Mouse (Mus musculus) heart, postnatal 14 days (tissue): ENCODE results near the gene Hagh. TPM values are rescaled to one million over a fixed set of nuclear protein-coding genes. Genes with fewer than 3 reads are reported as not detected.

Source experiments
- DNase-seq, 2 experiments: peaks; one replicate each; pipeline ENCODE4 v3.0.0; 2021 to 2022
- intact Hi-C: fragments of 180-260 bp; cut with DNase I; formaldehyde crosslinking; loops from one replicate; pipeline ENCODE4 v1.15.1; 2025
- long read RNA-seq, 2 experiments: library from polyadenylated mRNA; stranded (forward); transcript quantifications; one replicate each; pipeline ENCODE4 v2.0.0; 2021
- total RNA-seq, 2 experiments: library from RNA; stranded (reverse); gene quantifications; 2 replicates each; pipeline ENCODE4 v1.2.3; 2021

Hagh gene
- total RNA-seq: 100 to 1,000 TPM; 109 to 122 TPM
- long read RNA-seq, experiment 1, transcript Hagh-202 (9 exons, 1,191 nt): major isoform, 164 of 180 reads
- long read RNA-seq, experiment 1, partial matches to known transcripts: 1 of 180 reads
- long read RNA-seq, experiment 1, other reads (novel, unspliced or antisense): 14 of 180 reads
- long read RNA-seq, experiment 2, transcript Hagh-202 (9 exons, 1,191 nt): major isoform, 91 of 105 reads
- long read RNA-seq, experiment 2, partial matches to known transcripts: 0 of 105 reads
- long read RNA-seq, experiment 2, other reads (novel, unspliced or antisense): 13 of 105 reads

- DNase-seq: no peak
- intact Hi-C loops: no loop called here
Observed at GRCm38 (mm10) chr17:24839842-24840241, at the start of gene Hagh. Gene Hagh (plus strand): TSS chr17:24840143.

GRCm38 (mm10) chr17:24792190-24792589, 47.8 kb upstream of the Hagh start:
- no peak for DNase-seq
- intact Hi-C loops: no loop called here

- intact Hi-C loops: no loop called here
- DNase-seq: no peak
Observed at GRCm38 (mm10) chr17:24794791-24795190, 45.2 kb upstream of the Hagh start.

GRCm38 (mm10) chr17:24796969-24797368, 43.0 kb upstream of the Hagh start:
- intact Hi-C loops: no loop called here
- no peak for DNase-seq

- no peak for DNase-seq
- intact Hi-C loops: no loop called here
Observed at GRCm38 (mm10) chr17:24798229-24798628, 41.7 kb upstream of the Hagh start.

GRCm38 (mm10) chr17:24799476-24799875, 40.5 kb upstream of the Hagh start:
- no peak for DNase-seq
- intact Hi-C loops: no loop called here

GRCm38 (mm10) chr17:24800524-24800923, 39.4 kb upstream of the Hagh start:
- intact Hi-C loops: no loop called here
- DNase-seq: no peak

GRCm38 (mm10) chr17:24803952-24804951, 35.7 kb upstream of the Hagh start, which contains the start of gene Meiob:
Gene Meiob (plus strand): TSS chr17:24804289.
- intact Hi-C loops: no loop called here
- DNase-seq: peak; percentile 56 to 73

GRCm38 (mm10) chr17:24811211-24811610, 28.7 kb upstream of the Hagh start:
- intact Hi-C loops: no loop called here
- DNase-seq: no peak

- intact Hi-C loops: no loop called here
- no peak for DNase-seq
Observed at GRCm38 (mm10) chr17:24812215-24812614, 27.7 kb upstream of the Hagh start.

- intact Hi-C loops: no loop called here
- DNase-seq: no peak
Observed at GRCm38 (mm10) chr17:24815256-24815655, 24.7 kb upstream of the Hagh start.

GRCm38 (mm10) chr17:24817503-24817902, 22.4 kb upstream of the Hagh start:
- intact Hi-C loops: loop anchor here (1.0 kb wide), 1 partner anchor 72 kb away; no protein-coding TSS in a partner anchor
- no peak for DNase-seq

GRCm38 (mm10) chr17:24818172-24818571, 21.8 kb upstream of the Hagh start:
- intact Hi-C loops: no loop called here
- no peak for DNase-seq

GRCm38 (mm10) chr17:24819469-24819868, 20.5 kb upstream of the Hagh start:
- intact Hi-C loops: no loop called here
- DNase-seq: no peak

GRCm38 (mm10) chr17:24821351-24822280, 18.3 kb upstream of the Hagh start:
- intact Hi-C loops: no loop called here
- DNase-seq: no peak

GRCm38 (mm10) chr17:24840341-24840740, 398 bp downstream of the Hagh start:
- intact Hi-C loops: no loop called here
- no peak for DNase-seq

GRCm38 (mm10) chr17:24841133-24841532, 1.2 kb downstream of the Hagh start:
- no peak for DNase-seq
- intact Hi-C loops: no loop called here

- intact Hi-C loops: no loop called here
- no peak for DNase-seq
Observed at GRCm38 (mm10) chr17:24842631-24843030, 2.7 kb downstream of the Hagh start.

GRCm38 (mm10) chr17:24844525-24844924, 4.6 kb downstream of the Hagh start:
- no peak for DNase-seq
- intact Hi-C loops: no loop called here

- intact Hi-C loops: no loop called here
- no peak for DNase-seq
Observed at GRCm38 (mm10) chr17:24847386-24847785, 7.4 kb downstream of the Hagh start.
